Mouse (Mus musculus) adrenal gland, adult 8-10 months (tissue): ENCODE measurements around the gene Gjb1. TPM values are rescaled to one million over a fixed set of nuclear protein-coding genes. Genes with fewer than 3 reads are reported as not detected.
"Not testable (repeated sequence)": the region's sequence is repeated elsewhere in the genome, so short reads cannot be mapped to it uniquely, and the experiment has no call there.

Source experiments
- DNase-seq: peaks from one replicate; pipeline ENCODE4 v3.0.0; 2022
- total RNA-seq, 4 experiments: library from RNA; stranded (reverse); gene quantifications; 2 replicates each; pipeline ENCODE4 v1.2.4; 2022

Gene Gjb1
- under 1 TPM in 1 of 4 experiments, not detected in 3; 0.48 TPM for total RNA-seq

DNA sequence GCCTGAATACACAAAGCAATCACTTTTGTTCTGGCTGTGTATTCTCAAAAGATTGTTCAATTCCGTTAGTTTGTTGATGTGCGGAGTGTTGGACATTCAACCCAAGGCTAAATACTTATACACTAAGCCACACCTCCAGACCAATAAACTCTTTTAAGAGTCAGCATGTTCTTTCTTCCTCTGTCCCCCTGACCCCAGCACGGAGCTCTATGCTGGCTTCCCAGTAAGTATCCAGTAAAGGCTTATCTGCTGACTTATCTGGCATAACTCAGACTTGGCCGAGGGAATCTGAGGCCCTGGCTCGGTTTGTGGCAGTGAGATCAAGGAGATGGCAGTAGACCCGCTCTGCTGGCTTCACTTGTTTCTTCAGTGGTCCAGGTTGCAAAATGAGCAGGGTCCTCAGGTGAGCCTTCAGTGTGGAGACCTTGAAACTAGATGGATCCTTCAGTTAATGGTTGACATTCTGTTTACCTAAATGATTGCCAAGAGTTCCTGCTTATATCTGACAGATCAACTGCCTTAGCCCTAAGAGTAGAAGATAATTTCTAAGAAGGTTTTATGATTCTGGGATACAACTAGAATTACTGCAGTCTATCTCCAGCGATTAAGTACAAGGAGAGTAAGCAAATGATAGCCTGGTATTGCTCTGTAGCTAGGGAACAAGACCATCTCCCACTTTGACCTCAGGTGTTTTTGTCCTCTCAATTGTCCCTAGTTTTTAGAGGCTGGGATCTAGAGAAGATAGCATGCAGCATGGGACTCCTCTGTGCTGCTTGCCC lies at the start of gene Gjb1:
Gene Gjb1 (plus strand): TSS at position 189 of the 779 bp plus-strand sequence.
- no peak for DNase-seq

DNA sequence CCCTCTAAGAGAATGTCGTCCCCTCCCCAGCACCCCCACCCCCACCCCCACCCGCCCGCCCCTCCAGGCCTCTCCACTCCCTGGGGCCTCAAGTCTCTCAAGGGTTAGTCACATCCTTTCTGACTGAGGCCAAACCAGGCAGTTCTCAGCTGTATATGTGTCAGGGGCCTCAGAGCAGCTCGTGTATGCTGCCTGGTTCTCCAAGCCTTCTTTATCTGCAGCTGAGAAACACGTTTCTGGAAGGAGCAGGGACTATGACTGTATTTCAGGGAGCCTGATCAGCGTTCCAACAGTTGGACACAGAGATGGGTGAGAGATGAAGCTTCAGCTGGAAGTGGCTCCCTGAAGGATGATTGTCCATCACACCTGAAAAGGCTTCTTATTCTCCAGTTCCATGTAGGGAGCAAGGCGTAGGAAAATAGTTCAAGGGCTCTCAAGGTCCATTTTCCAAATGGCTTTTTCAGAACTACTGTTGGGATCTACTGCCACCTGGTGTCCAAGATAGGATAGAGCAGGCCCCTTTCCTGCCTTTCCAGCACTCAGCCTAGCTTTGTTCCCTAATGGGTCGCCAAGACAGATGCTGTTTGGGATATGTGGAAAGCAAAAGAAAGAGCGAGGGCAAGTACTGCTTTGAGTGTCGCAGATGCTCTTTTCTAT lies 46.7 kb upstream of the Gjb1 start:
- peak; percentile 28 for DNase-seq

DNA sequence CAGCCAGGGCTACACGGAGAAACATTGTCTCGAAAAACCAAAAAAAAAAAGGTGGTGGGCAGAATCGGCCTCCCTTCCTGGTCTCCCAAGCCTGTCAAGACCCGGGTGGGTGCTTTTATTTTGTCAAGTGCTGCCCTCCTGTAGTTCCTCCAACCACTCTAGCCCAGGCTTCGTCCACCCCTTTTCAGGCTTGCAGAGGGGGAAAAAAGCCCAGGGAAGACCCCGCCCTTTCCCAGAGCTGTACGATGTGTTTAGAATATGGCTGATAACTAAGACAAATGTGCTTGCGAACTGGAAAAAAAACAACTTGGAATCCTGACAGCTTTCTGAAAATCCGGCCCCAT lies 44.2 kb upstream of the Gjb1 start:
- no peak for DNase-seq

DNA sequence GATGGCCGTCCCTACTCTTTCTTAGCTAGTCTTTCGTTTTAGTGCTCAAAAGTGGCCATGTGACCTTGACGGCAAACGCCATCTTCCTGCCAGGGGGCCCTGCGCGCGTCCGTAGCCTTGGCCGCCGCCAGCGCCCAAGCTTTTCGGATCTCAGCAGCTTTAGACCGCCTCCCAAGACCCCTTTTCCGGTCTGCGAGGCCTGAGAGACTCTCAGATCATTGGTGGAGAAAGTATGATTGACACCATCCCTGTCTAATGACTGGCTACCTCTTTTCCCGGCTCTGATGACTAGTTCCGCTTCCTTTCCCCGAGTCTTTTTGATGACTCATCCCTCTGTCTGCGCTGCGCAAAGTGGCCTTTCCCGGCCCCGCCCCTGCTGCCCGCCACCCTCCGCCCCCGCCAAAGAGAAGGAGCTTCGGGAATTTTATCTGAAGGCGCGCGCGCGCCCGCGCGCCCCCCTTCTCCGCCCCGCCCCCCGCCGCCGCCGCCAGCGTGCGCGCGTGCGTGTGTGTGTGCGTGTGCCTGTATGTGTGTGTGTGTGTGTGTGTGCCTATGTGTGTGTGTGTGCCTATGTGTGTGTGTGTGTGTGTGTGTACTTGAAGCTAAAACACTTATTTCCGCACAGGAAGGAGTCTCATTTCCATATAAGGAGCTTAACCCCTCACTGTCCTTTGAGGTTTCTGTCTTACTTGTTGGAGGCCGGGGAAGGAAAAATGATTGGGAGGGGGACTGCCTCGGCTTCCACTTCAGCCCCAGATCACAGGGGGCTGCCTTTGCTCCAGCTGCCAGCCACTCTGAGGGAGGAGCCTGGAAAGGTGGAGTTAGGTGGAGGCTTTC lies 43.6 kb upstream of the Gjb1 start:
- DNase-seq = peak; percentile 88

- no peak for DNase-seq
Measured at GRCm38 (mm10) chrX:101334606-101335005, 41.6 kb upstream of the Gjb1 start.

GRCm38 (mm10) chrX:101338666-101339065 lies 37.5 kb upstream of the Gjb1 start:
- no peak for DNase-seq

DNA sequence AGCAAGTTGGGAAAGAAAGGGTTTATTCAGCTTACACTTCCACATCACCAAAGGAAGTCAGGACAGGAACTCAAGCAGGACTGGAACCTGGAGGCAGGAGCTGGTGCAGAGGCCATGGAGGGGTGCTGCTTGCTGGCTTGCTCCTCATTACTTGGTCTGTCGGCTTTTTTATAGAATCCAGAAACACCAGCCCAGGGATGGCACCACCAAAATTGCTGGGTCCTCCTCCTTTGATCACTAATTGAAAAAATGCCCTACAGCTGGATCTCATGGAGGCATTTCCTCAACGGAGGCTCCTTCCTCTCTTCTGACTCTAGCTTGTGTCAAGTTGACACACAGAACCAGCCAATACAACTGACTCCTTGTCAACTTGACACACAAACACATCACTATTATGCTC lies 33.3 kb upstream of the Gjb1 start:
- DNase-seq = not testable (repeated sequence)

DNA sequence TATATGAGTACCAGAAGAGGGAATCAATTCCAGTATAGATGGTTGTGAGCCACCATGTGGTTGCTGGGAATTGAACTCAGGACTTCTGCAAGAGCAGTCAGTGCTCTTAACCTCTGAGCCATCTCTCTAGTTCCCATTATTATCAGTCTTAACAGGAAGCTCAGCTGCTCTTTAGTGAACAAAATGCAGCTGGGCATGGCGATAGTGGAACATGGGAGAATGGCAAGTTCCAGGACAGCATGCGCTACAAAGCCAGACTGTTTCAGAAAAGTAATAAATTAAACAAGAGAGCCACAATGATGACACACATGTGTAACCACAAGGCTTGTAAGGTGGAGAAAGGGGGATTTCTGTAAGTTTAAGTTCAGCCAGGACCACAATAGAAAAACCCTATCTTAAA lies 30.7 kb upstream of the Gjb1 start:
- no peak for DNase-seq

GRCm38 (mm10) chrX:101346475-101346874 lies 29.7 kb upstream of the Gjb1 start:
- no peak for DNase-seq

GRCm38 (mm10) chrX:101351188-101351587 lies 25.0 kb upstream of the Gjb1 start:
- no peak for DNase-seq

GRCm38 (mm10) chrX:101358902-101359301 lies 17.3 kb upstream of the Gjb1 start:
- not testable (repeated sequence) for DNase-seq

DNA sequence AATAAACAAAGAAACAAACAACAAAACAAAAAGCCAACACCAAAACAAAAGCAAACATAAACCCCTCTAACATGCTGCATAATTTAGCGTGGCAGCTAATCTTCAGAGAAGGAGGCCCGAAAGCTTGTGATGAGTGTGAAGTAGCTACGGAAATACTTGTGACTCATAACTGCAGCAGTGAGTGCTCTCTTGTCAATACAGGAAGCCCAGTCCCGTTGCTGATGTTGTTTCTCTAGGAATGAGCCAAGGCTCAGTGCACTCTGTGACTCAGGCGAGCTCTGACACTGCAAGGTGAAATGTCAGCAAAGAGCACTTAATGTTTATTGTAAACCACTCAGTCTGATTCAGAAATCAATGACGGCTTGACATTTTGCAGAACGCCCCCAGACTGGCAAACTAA lies 7.2 kb upstream of the Gjb1 start:
- DNase-seq = peak; percentile 19

DNA sequence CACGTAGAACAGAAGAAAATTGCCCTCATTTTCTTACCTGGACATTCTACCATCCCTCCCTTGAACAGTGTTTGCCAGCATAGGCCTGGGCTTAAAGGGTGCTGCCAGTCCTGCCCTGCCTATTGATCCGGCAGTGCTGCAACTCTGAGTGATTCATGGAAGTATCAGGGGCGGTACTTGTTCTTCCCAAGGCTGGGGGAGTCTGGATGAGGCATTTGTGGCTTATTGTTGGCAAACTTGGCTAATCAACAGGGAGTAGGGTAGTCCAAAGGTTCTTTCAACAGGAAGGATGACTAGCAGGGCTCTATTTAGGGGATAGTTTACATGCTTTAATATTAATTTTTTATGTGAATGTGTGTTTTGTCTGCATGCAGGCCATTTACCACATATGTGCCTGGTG lies 5.6 kb upstream of the Gjb1 start:
- no peak for DNase-seq

DNA sequence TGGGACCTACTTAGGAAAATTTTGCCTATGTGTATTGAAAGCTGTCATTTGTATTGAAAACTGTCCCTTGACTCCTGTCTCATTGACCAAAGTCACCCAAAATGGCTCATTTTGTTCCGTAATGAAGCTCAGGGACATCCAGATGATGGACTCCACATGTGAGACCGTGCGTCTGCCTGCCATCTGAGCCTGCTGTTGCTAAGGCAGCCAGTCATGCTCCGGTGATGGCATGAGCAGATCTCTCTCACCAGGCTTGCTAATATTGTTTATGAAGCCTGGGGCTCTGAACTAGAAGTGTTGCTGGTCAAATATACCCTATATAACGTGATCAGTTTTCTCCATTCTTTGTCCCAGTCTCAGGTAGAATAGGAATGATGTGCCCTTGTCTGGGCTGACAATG lies 3.2 kb upstream of the Gjb1 start:
- DNase-seq = no peak

DNA sequence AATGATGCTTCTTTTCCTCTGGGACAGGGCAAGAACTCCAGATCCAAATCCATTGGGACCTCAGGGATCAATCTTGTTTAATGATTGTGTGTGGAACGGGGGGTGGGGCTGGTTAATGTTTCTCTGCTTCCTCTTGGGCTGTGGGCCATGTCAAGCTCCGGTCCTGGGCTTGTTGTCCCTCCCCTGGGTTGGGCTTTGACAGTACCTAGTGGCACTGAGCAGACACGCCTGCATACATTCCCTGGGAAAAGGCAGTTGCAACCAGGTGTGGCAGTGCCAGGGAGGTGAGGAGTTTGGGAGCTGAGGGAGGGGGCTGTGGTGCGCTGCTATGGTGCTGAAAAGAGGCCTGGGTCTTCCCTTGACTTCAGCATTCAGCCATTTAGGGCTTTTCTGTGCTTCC lies 898 bp downstream of the Gjb1 start:
- no peak for DNase-seq

GRCm38 (mm10) chrX:101379744-101380143 lies 3.6 kb downstream of the Gjb1 start:
- no peak for DNase-seq

DNA sequence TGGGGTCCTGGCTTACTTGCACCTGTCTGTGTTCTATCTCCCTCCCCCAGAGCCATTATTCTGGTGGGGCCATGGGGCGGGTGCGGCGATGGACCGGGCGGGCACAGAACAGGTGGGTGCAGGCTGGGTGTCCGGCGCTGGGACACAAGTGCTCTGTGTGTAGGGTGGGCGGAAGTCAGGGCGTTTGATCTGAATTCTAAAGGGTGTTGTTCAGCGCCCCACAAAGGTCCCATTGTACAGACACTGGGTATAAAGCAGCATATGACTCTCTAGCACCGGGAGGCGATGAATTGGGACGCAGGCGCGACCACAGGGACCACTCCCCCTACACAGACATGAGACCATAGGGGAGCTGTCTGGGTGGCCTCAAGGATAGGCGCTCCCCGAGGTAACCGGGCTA lies 7.3 kb downstream of the Gjb1 start:
- no peak for DNase-seq

GRCm38 (mm10) chrX:101384439-101385137 lies 8.4 kb downstream of the Gjb1 start:
- DNase-seq = no peak

GRCm38 (mm10) chrX:101386222-101386621 lies 10.0 kb downstream of the Gjb1 start:
- DNase-seq = no peak

DNA sequence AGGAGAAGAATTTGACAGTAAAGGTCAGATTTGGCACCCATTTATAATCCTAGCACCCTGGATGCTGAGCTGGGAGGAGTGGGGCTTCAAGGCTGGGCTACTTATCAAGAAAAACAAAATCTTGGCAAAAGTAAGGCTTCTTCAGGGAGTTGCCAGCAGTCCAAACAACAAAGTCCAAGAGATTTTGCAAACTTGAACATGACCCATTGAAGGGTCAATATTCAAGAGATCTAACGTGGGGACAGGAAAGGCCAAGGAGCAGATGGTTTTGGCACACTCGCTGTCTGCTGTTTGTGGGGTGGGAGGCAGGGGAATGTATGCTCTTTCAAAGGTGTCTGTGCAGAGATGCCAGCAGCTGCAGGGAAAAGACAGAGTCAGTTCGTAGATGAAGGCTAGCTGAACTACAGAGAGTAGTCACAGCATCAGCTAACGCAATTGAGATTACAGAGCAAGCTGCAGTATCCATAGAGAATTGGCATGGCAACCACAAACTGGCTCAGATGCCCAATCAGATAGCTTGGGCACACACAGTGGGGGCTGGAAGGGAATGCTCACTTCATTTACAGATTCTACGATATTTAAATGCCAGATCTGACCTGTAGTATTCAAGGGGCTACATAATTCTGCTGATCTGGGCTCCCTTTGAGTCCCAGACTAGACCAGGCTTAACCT lies 12.8 kb downstream of the Gjb1 start:
- no peak for DNase-seq

DNA sequence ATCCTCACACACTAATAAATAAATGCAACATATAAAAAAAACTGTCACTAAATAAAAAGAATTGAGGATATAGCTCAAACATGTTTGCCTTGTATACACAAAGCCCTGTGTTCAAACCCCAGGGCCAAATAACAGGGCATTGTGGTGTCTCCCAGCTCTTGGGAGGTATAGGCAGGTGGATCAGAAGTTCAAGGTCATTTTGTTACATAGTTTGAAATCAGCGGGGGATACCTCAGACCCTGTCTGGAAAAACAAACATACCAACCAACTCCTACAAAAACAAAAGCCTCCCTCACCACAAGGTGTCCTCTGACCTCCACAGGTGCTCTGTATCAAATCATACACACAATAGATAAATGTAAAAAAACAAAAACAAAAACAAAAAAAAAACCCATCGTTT lies 18.2 kb downstream of the Gjb1 start:
- no peak for DNase-seq

DNA sequence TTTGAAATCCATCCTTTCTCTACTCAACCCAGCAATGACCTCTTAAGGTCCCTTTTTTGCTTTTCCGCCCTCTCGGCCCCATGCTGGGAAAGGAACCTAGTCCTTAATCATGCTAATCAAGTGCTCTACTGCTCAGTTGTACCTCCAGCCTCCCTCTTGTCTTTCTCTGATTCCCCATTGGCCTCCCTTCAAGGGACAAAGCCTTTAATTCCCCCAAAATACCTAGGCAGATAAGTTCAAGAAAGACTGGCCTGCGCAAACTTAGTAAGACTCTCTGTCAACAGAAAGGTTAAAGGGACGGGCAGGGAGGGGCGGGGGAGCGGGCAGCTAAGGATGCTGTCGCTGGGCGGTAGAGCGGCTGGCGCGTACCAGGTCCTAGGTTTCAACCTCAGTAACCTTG lies 20.3 kb downstream of the Gjb1 start:
- no peak for DNase-seq
